Comparison of ENCODE assay signal across 10 mouse cellular contexts in genomic region chr14:32056675-32057074, GRCm38 (mm10). TPM values are rescaled to one million over a fixed set of nuclear protein-coding genes. Genes with fewer than 3 reads are reported as not detected.
DNase-seq lines count a peak whose midpoint lies in the region; ATAC-seq lines count a peak whose summit lies in the region.
"Had no signal": no experiment of that assay in that cellular context is flagged by ENCODE, and none has a peak within 500 bp of the region (broad histone marks: within the 10 kb centered on the region; RNA-seq: fewer than 3 reads in every experiment).

No protein-coding gene starts in this region.

- no peak overlapping the region for H3K4me3 ChIP-seq in hindbrain, embryonic 13.5 days
- H3K4me3 ChIP-seq: embryonic facial prominence, embryonic 15.5 days; lung, embryonic 15.5 days had no signal

- H3K9ac ChIP-seq in hindbrain, embryonic 13.5 days: no peak overlapping the region
- H3K9ac ChIP-seq: embryonic facial prominence, embryonic 15.5 days; lung, embryonic 15.5 days had no signal

- intact Hi-C loops in left cerebral cortex, postnatal 4 days (cut with DNase I): no loop called here

- DNase-seq in cerebellum, postnatal 10 days: peak; percentile 64 to 73
- DNase-seq in cerebellum, adult 8-10 months: no peak
- peak; percentile 36 for DNase-seq in left cerebral cortex, postnatal 4 days
- DNase-seq in left cerebral cortex, adult 8-10 months (ENCODE audit: low spot score in 2 of 2): no peak
- DNase-seq in ZHBTc4 (ENCODE audit: low read depth, low spot score): peak; percentile 75
- peak; percentile 29 for DNase-seq in splenic B cell, adult 2 months (ENCODE audit: low read depth, low spot score)
- DNase-seq in embryo, embryonic 11 days: no peak

- no peak overlapping the region for H3K4me2 ChIP-seq in hindbrain, embryonic 13.5 days
- H3K4me2 ChIP-seq: embryonic facial prominence, embryonic 15.5 days; lung, embryonic 15.5 days had no signal

- H3K9me3 ChIP-seq in hindbrain, embryonic 13.5 days: no peaks in the 10 kb centered on the region
- H3K9me3 ChIP-seq: embryonic facial prominence, embryonic 15.5 days; lung, embryonic 15.5 days had no signal

- ATAC-seq in hindbrain, embryonic 13.5 days (ENCODE audit: low FRiP score): no peak

- H3K36me3 ChIP-seq in splenic B cell, adult 2 months (ENCODE audit: control insufficient read depth, insufficient read depth, low read length, poor library complexity, severe bottlenecking): no peaks in the 10 kb centered on the region
- H3K36me3 ChIP-seq in hindbrain, embryonic 13.5 days: no peaks in the 10 kb centered on the region
- H3K36me3 ChIP-seq: embryonic facial prominence, embryonic 15.5 days; lung, embryonic 15.5 days had no signal

- no peaks in the 10 kb centered on the region for H3K27me3 ChIP-seq in splenic B cell, adult 2 months (ENCODE audit: control insufficient read depth, insufficient read depth, low read length, poor library complexity, severe bottlenecking)
- no peaks in the 10 kb centered on the region for H3K27me3 ChIP-seq in hindbrain, embryonic 13.5 days
- H3K27me3 ChIP-seq: embryonic facial prominence, embryonic 15.5 days; lung, embryonic 15.5 days had no signal

- WGBS in hindbrain, embryonic 13.5 days: 97% methylated on average over 2 of the region's 2 CpGs

- H3K27ac ChIP-seq in hindbrain, embryonic 13.5 days: no peak overlapping the region
- H3K27ac ChIP-seq: embryonic facial prominence, embryonic 15.5 days; lung, embryonic 15.5 days had no signal

- no peaks in the 10 kb centered on the region for H3K4me1 ChIP-seq in hindbrain, embryonic 13.5 days (replicated peaks)
- H3K4me1 ChIP-seq: lung, embryonic 15.5 days had no signal

RNA-seq across cellular contexts. Expression of gene Galnt15, which starts 27.9 kb away (rescaled TPM):
- total RNA-seq in left cerebral cortex, postnatal 4 days (2021): under 1 TPM; 0.74 to 0.78 TPM
- total RNA-seq in left cerebral cortex, adult 8-10 months (2022): 1 to 10 TPM; 2.4 to 4.9 (median 4.1) TPM
- polyA plus RNA-seq in hindbrain, embryonic 13.5 days (2015; fragmentation: Nextera tagmentation; extraction: Ambion mirVana): 0.19 and 0.22 TPM in 2 replicates

RNA-seq across cellular contexts. Expression of gene Oxnad1, which starts 28.5 kb away (rescaled TPM):
- 10 to 100 TPM; 17.8 to 19.9 TPM for total RNA-seq in left cerebral cortex, postnatal 4 days (2021)
- total RNA-seq in left cerebral cortex, adult 8-10 months (2022): 10 to 100 TPM; 13.7 to 18.5 (median 16.4) TPM
- 17.7 and 24.5 TPM in 2 replicates for polyA plus RNA-seq in hindbrain, embryonic 13.5 days (2015; fragmentation: Nextera tagmentation; extraction: Ambion mirVana)

RNA-seq across cellular contexts. Expression of gene Dph3, which starts 28.9 kb away (rescaled TPM):
- 10 to 100 TPM; 41.4 to 45.5 TPM for total RNA-seq in left cerebral cortex, postnatal 4 days (2021)
- total RNA-seq in left cerebral cortex, adult 8-10 months (2022): 10 to 100 TPM; 41.0 to 45.8 (median 45.1) TPM
- polyA plus RNA-seq in hindbrain, embryonic 13.5 days (2015; fragmentation: Nextera tagmentation; extraction: Ambion mirVana): 72.1 and 80.2 TPM in 2 replicates

Comparison
In these comparisons a context has a peak if more than half of its experiments do, and no peak if none do; other contexts are left out.
1. DNase-seq: peak in cerebellum, postnatal 10 days (2 of 2), left cerebral cortex, postnatal 4 days (single experiment), ZHBTc4 (single experiment) and splenic B cell, adult 2 months (single experiment); none in cerebellum, adult 8-10 months (single experiment), left cerebral cortex, adult 8-10 months (0 of 2) and embryo, embryonic 11 days (single experiment).